Mouse (Mus musculus) naive thymus-derived CD4-positive, alpha-beta T cell, adult 2 months (primary cell): ENCODE data around the gene Gm49387.

ENCODE experiments used
- DNase-seq: peaks from one replicate; pipeline ENCODE4 v3.0.0-alpha.2; 2011; ENCODE audit warnings: low read depth

Gm49387 gene

GRCm38 (mm10) chr14:31530847-31531246 is 109.8 kb downstream of the Gm49387 start:
- DNase-seq = no peak

- DNase-seq = peak; percentile 33
Observed at GRCm38 (mm10) chr14:31525040-31525810, 115.5 kb downstream of the Gm49387 start.

GRCm38 (mm10) chr14:31521318-31521717 is 119.4 kb downstream of the Gm49387 start:
- no peak for DNase-seq

GRCm38 (mm10) chr14:31519165-31519564 is 121.5 kb downstream of the Gm49387 start:
- no peak for DNase-seq

- DNase-seq = no peak
Observed at GRCm38 (mm10) chr14:31515895-31516294, 124.8 kb downstream of the Gm49387 start.

- no peak for DNase-seq
Observed at GRCm38 (mm10) chr14:31510322-31510721, 130.4 kb downstream of the Gm49387 start.

GRCm38 (mm10) chr14:31509911-31510310 is 130.8 kb downstream of the Gm49387 start:
- no peak for DNase-seq

GRCm38 (mm10) chr14:31506456-31506855 is 134.2 kb downstream of the Gm49387 start:
- no peak for DNase-seq

GRCm38 (mm10) chr14:31503406-31503805 is 137.3 kb downstream of the Gm49387 start:
- DNase-seq = no peak
